Mouse (Mus musculus): Measurements from ENCODE around the gene Tex9.

- TF ChIP-seq HCFC1 (IDR thresholded peaks at IDR 0.05; ENCODE audit: borderline replicate concordance, insufficient read depth, low read length) (no peak), MAFK (IDR thresholded peaks at IDR 0.05; ENCODE audit: insufficient read depth, low read depth, low read length) (no peak)
These were observed 27.2 kb downstream of the Tex9 start for GRCm38 (mm10) chr9:72464806-72465205.

All from ES-E14 (cell line).